Mouse (Mus musculus) splenic B cell, adult 2 months (primary cell): ENCODE data around the gene Slc2a1.
A peak's percentile ranks its signal among the peaks of the same experiment; 100 is the strongest.

ENCODE experiments used
- DNase-seq: peaks from one replicate; pipeline ENCODE4 v3.0.0-alpha.2; 2011; ENCODE audit warnings: low read depth, low spot score
- H3K27me3 ChIP-seq: 2 replicates; pipeline ENCODE4 v1.6.1; 2012; ENCODE audit warnings: mild to moderate bottlenecking, low read length, moderate library complexity, mixed read lengths; ENCODE audit not compliant: control insufficient read depth, poor library complexity, insufficient read depth, severe bottlenecking
- H3K36me3 ChIP-seq: 2 replicates; pipeline ENCODE4 v1.6.1; 2012; ENCODE audit warnings: mild to moderate bottlenecking, low read length, moderate library complexity, mixed read lengths; ENCODE audit not compliant: control insufficient read depth, poor library complexity, insufficient read depth, severe bottlenecking

Gene Slc2a1

DNA sequence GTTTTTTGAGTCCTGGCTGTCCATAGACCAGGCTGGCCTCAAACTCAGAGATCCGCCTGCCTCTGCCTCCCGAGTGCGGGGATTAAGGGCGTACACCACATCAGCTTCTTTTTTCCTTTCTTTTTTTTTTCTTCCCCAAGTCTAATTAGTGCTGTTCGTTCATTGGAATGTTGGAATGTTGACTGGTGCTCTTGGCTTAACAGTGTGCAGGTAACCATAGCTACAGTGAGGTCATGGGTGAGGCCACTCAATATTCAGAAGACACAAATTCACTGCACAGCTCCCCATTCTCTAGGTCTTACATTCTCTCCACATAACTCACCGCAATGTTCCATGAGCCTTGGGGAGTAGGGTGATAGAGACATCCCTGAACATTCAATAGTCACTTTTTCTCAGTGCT lies 28.6 kb upstream of the Slc2a1 start:
- Histone ChIP-seq H3K27me3 (no peaks in the 10 kb centered on the region), H3K36me3 (no peaks in the 10 kb centered on the region)
- DNase-seq = no peak

DNA sequence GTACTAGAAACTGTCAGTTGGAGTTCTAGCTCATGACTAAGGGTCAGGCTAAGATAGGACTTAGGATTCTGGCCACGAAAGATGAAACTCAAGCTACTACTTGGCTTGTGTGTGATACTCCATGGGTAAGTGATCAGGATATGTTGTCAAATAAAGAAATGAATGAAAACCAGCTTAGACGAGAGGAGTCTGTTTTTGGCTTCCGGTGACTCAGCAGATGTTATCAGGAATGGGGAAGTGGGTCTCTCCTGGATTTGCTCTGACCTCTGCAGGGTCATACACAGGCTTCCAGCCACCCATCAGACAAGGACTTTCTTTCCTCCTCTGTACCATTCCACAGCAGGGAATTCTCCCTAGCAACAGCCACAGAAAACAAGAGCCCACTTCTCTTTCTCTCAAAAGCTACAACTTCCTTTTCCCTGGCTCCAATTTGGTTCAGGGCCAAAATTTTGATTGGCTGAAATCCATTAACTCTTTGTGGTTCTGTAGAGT lies 25.7 kb upstream of the Slc2a1 start:
- no peaks in the 10 kb centered on the region for H3K36me3 ChIP-seq
- H3K27me3 ChIP-seq = no peaks in the 10 kb centered on the region
- no peak for DNase-seq

DNA sequence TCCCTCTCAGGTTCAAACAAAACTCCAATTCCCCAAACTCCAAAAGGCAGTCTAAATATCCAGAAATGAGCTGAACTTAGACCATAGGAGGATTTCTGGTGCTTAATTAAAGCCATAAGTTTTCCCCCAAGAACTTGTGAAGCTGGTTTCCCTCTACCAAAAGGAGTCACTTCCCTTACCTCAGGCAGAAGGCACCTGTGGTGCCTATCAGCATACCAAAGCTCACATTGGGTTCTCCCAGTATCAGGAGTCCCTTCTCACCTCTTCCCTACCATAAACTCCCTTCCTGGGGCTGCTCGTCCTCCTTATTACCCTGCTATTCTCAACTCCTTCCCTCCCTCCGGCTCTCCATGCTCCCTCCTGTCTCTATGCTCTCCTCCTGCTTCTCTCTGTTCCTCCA lies 20.1 kb upstream of the Slc2a1 start:
- no peak for DNase-seq

DNA sequence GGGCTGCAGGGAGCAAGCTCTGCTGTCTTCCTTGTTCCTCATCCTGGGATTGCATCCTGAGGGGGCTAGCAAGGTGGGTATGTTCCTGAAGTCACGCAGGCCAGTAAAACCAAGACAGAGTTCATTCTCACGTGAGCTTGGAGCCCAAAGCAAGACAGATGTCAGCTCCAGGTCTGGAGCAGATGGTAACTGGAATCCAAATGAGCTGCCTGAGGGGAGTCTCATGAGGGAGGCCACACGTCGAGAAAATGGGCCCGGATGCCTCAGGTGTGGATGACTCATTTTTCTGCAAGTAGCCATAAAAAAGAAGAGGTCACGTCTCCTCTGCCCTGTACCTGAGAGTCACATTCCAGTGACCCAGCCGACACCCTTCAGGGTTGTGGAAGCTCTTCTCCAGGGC lies 14.6 kb upstream of the Slc2a1 start:
- Histone ChIP-seq H3K27me3 (no peaks in the 10 kb centered on the region), H3K36me3 (no peaks in the 10 kb centered on the region)
- DNase-seq = no peak

More for the DNA sequence above, 20.1 kb upstream of the Slc2a1 start:
- Histone ChIP-seq H3K36me3 (no peaks in the 10 kb centered on the region), H3K27me3 (no peaks in the 10 kb centered on the region)

DNA sequence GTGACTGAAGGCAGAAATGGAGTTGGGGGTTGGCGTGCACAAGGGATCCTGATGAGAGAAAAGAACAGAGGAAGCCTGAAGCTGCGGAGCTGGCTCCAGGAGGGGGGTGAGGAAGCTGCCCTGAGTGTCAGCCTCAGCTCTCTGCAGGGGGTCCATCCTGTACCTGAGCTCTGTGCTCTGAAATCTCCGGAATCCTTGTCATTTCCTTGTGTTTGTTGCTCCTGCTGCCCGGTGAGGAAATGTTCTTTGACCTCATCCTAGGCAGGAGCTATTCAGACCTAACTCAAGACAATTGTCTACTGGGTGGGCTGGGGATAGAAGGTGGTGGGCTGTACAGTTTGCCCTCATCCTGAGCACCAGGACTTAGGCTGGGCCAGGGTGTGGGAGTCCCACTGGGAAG lies 13.5 kb upstream of the Slc2a1 start:
- H3K36me3 ChIP-seq = no peaks in the 10 kb centered on the region
- no peak for DNase-seq

DNA sequence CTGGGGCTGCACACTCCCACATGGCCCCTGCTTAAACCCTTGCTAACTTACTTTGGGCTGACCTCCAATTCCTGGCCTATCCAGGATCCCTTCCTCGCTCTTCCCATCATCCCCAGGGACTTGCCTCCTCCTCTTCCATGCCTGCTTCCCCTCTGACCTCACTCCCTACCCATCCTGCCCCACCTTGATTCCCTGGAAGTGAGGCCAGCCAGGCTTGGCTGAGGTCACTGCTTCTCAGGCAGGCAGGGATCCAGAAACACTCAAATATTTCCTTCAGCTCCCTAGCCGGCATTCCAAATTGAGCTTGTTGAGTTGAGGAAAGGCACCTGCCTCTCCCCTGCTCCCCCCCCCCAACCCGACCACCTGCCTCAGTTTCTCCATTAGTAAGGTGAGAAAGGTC lies 12.1 kb upstream of the Slc2a1 start:
- no peaks in the 10 kb centered on the region for H3K27me3 ChIP-seq
- H3K36me3 ChIP-seq = no peaks in the 10 kb centered on the region
- no peak for DNase-seq

More for the DNA sequence above, 13.5 kb upstream of the Slc2a1 start:
- H3K27me3 ChIP-seq = no peaks in the 10 kb centered on the region

DNA sequence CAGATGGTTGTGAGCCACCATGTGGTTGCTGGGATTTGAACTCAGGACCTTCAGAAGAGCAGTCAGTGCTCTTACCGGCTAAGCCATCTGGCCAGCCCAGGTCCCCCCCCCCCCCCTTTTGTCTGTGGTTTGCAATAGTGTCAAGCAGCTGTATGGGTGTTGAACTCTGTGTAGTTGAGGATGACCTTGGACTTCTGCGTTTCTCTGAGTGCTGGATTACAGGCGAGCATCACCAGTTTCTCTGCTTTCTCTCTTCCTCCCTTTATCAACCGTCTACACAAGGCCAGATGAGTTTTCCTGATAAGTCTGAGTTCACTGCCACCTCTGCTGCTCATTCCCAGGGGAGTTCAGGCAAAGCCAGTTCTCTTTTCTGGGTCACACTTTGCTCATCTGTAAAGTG lies 11.1 kb upstream of the Slc2a1 start:
- DNase-seq = no peak
- no peaks in the 10 kb centered on the region for H3K27me3 ChIP-seq
- no peaks in the 10 kb centered on the region for H3K36me3 ChIP-seq

DNA sequence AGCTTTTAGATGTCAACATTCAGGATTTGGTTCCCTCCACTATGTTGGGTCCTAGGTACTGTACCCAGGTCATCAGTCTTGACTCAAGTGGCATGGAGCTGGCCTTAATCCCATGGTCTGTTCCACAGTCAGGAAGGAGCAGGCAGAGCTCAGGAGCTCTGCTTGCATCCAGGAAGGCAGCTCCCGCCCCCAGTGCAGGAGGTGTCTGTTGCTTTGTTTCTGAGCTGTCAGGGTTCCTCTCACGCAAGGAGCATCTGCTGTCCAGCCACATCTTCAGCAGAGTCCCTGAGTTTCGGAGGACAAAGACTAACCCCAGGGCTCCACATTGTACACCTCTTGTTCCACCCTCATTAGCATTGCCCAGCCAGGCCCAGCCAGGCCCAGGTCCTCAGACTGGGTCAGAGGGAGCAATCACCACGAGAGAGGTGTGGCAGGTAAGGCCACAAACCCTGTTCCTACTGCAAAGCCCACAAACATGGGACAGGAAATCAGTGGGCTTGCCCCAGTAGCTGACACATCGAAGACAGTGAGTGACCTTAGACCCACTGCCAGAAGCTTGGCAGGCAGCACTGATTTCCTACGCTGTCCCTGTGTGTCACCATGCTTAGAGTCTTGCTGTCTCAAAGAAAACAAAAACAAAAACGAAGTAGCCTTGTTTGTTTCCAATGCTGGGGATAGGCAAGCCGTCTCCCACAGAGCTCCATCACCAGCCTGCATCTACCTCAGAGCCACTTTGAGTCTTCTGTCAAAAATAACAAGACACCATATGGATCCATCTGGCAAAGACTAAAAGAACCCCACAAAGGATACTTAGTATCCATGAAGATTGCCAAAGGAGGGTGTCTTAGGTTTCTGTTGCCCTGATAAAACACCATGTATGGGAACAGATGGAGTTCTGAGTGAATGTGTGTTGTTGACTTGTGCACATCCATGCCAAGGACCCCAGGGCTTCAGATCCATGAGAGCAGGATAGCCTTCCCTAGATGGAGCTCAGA lies 10.0 kb upstream of the Slc2a1 start:
- H3K27me3 ChIP-seq = no peaks in the 10 kb centered on the region
- DNase-seq = no peak

DNA sequence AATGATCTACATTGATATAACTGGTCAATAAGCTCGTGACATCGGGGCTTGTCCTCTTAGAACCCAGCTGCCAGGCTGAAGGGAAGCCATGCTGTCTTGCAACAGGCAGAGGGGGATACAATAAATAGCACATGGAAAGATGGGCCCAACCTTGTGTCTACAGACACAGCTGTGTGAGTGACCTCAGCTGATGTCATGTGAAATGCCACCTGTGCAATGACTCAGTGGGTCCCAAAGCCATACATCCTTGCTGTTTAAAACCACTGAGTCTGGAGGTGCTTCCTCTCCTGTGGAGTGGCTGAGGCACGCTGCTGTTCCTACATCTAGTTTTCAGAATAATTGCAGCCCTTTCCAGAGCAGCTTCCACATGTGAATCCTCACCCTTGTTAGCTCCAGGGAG lies 7.1 kb upstream of the Slc2a1 start:
- H3K36me3 ChIP-seq = no peaks in the 10 kb centered on the region
- no peaks in the 10 kb centered on the region for H3K27me3 ChIP-seq
- no peak for DNase-seq

More for the DNA sequence above, 10.0 kb upstream of the Slc2a1 start:
- H3K36me3 ChIP-seq = no peaks in the 10 kb centered on the region

DNA sequence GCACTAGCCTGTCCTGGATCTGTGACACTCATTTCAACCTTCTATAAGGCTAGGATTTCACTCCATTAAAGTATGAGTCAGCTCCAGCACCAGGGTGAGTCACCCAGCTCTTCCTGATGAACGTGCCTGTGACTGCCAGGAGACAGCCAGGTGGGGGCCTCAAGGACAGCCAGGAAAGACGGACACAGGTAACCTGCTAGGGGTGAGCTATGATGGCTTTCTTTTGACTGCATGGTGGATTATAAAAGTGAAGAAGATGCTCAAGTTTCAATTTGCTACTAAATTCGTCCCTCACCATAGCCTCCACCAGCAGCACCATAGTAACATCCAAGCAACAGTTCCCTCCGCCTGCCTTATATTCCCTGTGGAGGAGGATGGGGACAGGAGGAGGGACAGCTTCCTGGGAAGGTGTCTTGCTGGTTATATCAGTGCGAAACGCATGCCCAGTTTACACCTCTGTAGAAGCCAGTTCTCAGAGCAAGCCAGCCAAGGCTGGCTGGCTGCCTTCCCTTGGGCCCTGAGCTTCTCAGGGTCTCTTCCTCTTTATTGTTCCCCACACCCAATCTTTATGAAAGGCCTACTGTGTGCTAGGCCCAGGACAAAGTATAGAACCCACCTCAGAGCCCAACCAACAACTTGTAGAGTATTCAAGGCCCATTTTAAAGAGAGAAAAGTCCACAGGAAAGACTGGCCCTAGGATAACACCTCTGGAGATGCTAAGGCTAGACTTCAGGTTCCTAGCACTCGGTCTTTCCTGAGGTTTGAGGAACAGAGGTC lies 6.0 kb upstream of the Slc2a1 start:
- no peak for DNase-seq
- no peaks in the 10 kb centered on the region for H3K27me3 ChIP-seq
- H3K36me3 ChIP-seq = no peaks in the 10 kb centered on the region

DNA sequence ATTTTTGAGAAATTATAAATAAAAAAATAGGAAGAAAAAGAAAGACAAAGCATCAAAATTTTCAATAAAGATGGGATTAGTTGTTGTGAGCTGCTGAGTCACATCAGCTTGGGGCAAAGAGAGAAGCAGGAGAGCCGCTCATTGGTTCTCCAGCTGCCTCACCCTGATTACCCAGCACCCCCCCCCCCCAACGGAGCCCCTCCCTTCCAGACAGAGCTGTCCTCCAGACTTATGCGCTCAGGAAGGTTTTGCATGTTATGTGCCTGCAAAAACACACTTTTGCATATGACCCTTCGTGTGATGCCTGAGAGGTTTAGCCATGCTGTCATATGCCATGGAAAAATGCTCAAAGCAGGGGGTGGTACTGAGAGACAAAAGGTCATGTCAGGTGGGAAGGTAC lies 3.7 kb upstream of the Slc2a1 start:
- DNase-seq = no peak
- no peaks in the 10 kb centered on the region for H3K36me3 ChIP-seq

DNA sequence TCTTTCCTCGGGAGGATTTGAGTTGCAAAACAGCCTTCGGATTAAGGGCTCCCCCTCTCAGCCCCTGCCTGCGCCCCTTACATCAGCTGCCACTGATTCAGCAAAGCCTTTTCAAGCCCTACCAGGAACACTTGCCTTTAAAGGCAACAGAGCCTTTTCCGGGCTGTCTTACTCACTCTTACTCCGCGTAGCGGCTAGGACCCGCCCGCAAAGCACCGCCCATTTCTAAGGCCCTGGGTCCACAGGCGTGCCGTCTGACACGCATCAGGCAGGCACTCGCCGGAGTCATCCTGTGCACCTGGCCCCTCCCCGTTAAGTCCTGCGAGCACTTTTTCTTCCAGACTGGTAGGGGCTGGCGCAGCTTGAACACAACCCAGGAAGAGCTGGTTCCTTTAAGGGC lies 2.8 kb upstream of the Slc2a1 start:
- peak; percentile 83 for DNase-seq
- Histone ChIP-seq H3K36me3 (no peaks in the 10 kb centered on the region), H3K27me3 (no peaks in the 10 kb centered on the region)

More for the DNA sequence above, 3.7 kb upstream of the Slc2a1 start:
- no peaks in the 10 kb centered on the region for H3K27me3 ChIP-seq

DNA sequence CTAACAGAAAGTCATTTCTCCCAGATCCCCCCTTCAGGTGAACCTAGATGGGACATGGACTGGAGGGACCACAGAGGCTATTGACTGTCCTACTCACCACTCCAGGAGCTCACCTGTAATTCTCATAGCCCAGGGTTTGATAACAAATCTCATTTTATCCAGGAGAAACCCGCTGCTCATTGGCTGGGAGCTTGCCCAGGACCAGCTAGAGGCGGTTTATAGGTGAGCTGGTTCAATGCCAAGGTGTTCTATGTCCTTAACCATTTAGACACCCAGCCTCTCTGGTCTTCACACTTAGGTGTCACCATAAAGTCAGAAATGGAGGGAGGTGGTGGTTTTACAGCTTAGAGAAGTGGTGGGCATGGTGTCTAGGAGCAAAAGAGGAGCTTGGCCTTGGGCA lies 644 bp upstream of the Slc2a1 start:
- no peaks in the 10 kb centered on the region for H3K27me3 ChIP-seq
- DNase-seq = no peak
- H3K36me3 ChIP-seq = no peaks in the 10 kb centered on the region; the same call in 1 of the 2 replicates

DNA sequence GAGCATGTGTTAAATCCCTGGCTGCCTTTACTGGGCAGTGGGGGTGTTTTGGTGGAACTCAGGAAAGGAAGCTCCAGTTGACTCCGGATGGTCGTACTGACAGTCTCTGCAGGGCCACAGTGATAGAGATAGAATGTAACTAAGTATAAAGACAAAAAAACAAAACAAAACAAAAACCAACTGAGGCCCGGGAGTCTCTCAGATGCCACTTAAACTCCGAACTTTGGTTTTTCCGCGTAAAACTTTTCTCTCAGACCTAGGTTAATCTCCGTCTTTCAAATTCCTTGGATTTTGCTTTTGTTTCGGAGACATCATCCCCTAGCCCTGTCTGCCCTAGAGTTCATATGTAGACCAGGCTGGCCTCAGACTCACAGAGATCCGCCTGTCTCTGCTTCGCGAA lies 1.1 kb downstream of the Slc2a1 start:
- Histone ChIP-seq H3K36me3 (no peaks in the 10 kb centered on the region; the same call in 1 of the 2 replicates), H3K27me3 (no peaks in the 10 kb centered on the region)
- no peak for DNase-seq

DNA sequence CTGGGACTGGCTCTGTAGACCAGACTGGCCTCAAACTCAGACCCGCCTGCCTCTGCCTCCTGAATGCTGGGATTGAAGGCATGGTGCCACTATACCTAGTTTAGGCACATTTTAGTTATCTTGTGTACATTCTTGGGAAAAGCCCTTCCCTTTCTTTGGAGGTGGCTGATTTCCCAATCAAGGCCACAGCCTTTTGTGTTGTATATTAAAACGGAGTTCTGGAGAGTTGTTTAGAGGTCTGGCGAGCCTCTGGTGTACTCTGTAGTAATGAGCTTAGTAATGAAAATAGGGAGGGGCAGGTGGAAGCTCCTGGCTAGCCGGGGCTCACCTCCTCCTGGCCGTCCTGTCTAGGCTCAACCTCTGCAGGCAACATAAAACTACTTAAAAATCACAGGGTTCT lies 2.0 kb downstream of the Slc2a1 start:
- Histone ChIP-seq H3K27me3 (no peaks in the 10 kb centered on the region), H3K36me3 (no peaks in the 10 kb centered on the region; the same call in 1 of the 2 replicates)
- no peak for DNase-seq
